Mouse (Mus musculus): ENCODE measurements around the gene Anapc16.

DNA sequence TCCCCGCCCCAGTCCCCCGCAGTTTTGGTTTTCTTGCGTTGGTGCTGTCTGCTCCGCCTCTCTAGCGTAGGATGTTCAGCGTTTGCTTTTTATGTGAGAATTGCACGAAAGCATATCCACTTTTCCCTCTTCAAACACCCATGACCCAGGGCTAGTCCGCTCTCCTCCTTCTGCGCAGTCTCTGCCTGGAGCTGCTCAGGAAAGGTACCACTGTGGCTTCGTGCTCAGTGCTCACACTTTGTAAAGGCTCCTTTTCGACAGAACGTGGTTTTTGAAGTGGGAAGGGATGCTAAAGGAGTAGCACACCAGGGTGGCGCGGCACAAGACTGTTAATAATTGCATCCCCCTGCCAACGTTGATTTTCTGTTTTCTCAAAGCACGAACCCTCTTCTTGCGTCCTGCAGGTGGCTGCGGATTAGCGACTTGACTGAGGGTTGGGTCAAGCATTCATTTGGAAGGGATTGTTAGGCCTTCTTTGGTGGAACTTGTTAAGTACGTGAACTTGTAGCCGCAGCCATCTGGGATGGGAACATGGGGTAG, 348 bp upstream of the Anapc16 start:
- TF ChIP-seq CTCF (IDR thresholded peaks at IDR 0.05; ENCODE audit: control insufficient read depth, insufficient read depth, low read length) (0 out of 2 replicates have a peak, but pooled peaks have one; percentile 15), POLR2A (IDR thresholded peaks at IDR 0.05; ENCODE audit: borderline replicate concordance, control insufficient read depth, low read depth, low read length) (no peak)

All from bone marrow, adult 2 months (tissue).